Mouse (Mus musculus) naive thymus-derived CD4-positive, alpha-beta T cell, adult 5 months (primary cell): ENCODE measurements around the gene Kcnj13. TPM values are rescaled to one million over a fixed set of nuclear protein-coding genes. Genes with fewer than 3 reads are reported as not detected.

Experiments
- polyA plus RNA-seq: library from polyadenylated mRNA; unstranded; fragments of 100-300 nt; shearing (Covaris generic); gene quantifications from one replicate; pipeline ENCODE4 v1.2.1, GENCODE M21; 2017

Kcnj13 gene
- not detected for polyA plus RNA-seq

GRCm38 (mm10) chr1:87394594-87394993 lies at the start of gene Kcnj13:
Gene Kcnj13, minus strand, starts transcription at chr1:87394729.

Other genes starting within 250 kb of the Kcnj13 start
- not detected for gene Ecel1, start 238.2 kb downstream of the Kcnj13 start, polyA plus RNA-seq
- gene Prss56, start 211.4 kb downstream of the Kcnj13 start, polyA plus RNA-seq, result not detected
- gene Chrnd, start 204.1 kb downstream of the Kcnj13 start, polyA plus RNA-seq, result not detected
- gene Chrng, start 190.1 kb downstream of the Kcnj13 start, polyA plus RNA-seq, result not detected
- 169 TPM for gene Eif4e2, start 180.8 kb downstream of the Kcnj13 start, polyA plus RNA-seq
- gene Efhd1, start 130.4 kb downstream of the Kcnj13 start, polyA plus RNA-seq, result not detected
- 66.0 TPM for gene Gigyf2, start 67.7 kb downstream of the Kcnj13 start, polyA plus RNA-seq
- not detected for gene Snorc, start 75.5 kb upstream of the Kcnj13 start, polyA plus RNA-seq
- not detected for gene Neu2, start 115.2 kb upstream of the Kcnj13 start, polyA plus RNA-seq
- not detected for gene Ngef, start 179.1 kb upstream of the Kcnj13 start, polyA plus RNA-seq
- 166 TPM for gene Inpp5d, start 225.6 kb upstream of the Kcnj13 start, polyA plus RNA-seq